Mouse (Mus musculus) MEL (cell line): ENCODE data around the gene Chst13.

Experiments
- CTCF ChIP-seq, 3 experiments: IDR thresholded peaks in 2 of 3; conservative IDR thresholded peaks in 1 of 3; 2 replicates each; pipeline ENCODE4 v1.5.1; 2011 to 2012; ENCODE audit warnings: low read length in 3 of 3, low read depth in 2 of 3, mild to moderate bottlenecking in 2 of 3, improper control_type of control experiment in 1 of 3, inconsistent platforms in 1 of 3, mixed read lengths in 1 of 3, moderate library complexity in 1 of 3; ENCODE audit not compliant: control insufficient read depth in 1 of 3, insufficient read depth in 1 of 3, poor library complexity in 1 of 3, severe bottlenecking in 1 of 3
- EP300 ChIP-seq, 2 experiments: IDR thresholded peaks; 2 replicates each; pipeline ENCODE4 v1.6.1; 2011; ENCODE audit warnings: improper control_type of control experiment in 2 of 2, low read length in 2 of 2, low read depth in 1 of 2, mild to moderate bottlenecking in 1 of 2
- ETS1 ChIP-seq: IDR thresholded peaks from 2 replicates; pipeline ENCODE4 v1.6.1; 2012; ENCODE audit warnings: low read depth, mild to moderate bottlenecking, inconsistent platforms, low read length, improper control_type of control experiment, moderate library complexity
- HCFC1 ChIP-seq: IDR thresholded peaks from 2 replicates; pipeline ENCODE4 v1.6.1; 2012; ENCODE audit warnings: low read depth, mild to moderate bottlenecking, inconsistent platforms, low read length, improper control_type of control experiment, moderate library complexity
- MAZ ChIP-seq: IDR thresholded peaks from 2 replicates; pipeline ENCODE4 v1.6.1; 2012; ENCODE audit warnings: low read depth, mild to moderate bottlenecking, inconsistent platforms, low read length, improper control_type of control experiment
- POLR2AphosphoS2 ChIP-seq: IDR thresholded peaks from 2 replicates; pipeline ENCODE4 v1.6.1; 2011; ENCODE audit warnings: low read length, improper control_type of control experiment
- POLR2AphosphoS5 ChIP-seq: IDR thresholded peaks from 2 replicates; pipeline ENCODE4 v1.6.1; 2012; ENCODE audit warnings: low read depth, borderline replicate concordance, mild to moderate bottlenecking, inconsistent platforms, low read length, moderate library complexity, mixed read lengths
- RCOR1 ChIP-seq: IDR thresholded peaks from 2 replicates; pipeline ENCODE4 v1.6.1; 2012; ENCODE audit warnings: low read depth, mild to moderate bottlenecking, inconsistent platforms, low read length, improper control_type of control experiment
- SIN3A ChIP-seq: IDR thresholded peaks from 2 replicates; pipeline ENCODE4 v1.6.1; 2012; ENCODE audit warnings: low read length, improper control_type of control experiment, inconsistent platforms
- UBTF ChIP-seq: IDR thresholded peaks from 2 replicates; pipeline ENCODE4 v1.6.1; 2012; ENCODE audit warnings: low read depth, mild to moderate bottlenecking, inconsistent platforms, low read length, improper control_type of control experiment, moderate library complexity, borderline replicate concordance; ENCODE audit not compliant: insufficient read depth

- TF ChIP-seq SIN3A (no peak), HCFC1 (no peak), EP300 (IDR thresholded peaks at IDR 0.05; ENCODE audit: low read depth in 1 of 2, low read length in 2 of 2) (no peak), UBTF (no peak), RCOR1 (no peak), POLR2AphosphoS5 (no peak), POLR2AphosphoS2 (no peak), ETS1 (no peak), CTCF (IDR thresholded peaks at IDR 0.05 in 2 of 3, conservative IDR thresholded peaks at IDR 0.05 in 1 of 3; ENCODE audit: control insufficient read depth in 1 of 3, insufficient read depth in 1 of 3, low read depth in 2 of 3, low read length in 3 of 3, poor library complexity in 1 of 3, severe bottlenecking in 1 of 3) (no peak), MAZ (no peak)
These were observed 522 bp downstream of the Chst13 start for GRCm38 (mm10) chr6:90324463-90324862.
